22 mouse cellular contexts compared by ENCODE assay signal in the genomic region with DNA sequence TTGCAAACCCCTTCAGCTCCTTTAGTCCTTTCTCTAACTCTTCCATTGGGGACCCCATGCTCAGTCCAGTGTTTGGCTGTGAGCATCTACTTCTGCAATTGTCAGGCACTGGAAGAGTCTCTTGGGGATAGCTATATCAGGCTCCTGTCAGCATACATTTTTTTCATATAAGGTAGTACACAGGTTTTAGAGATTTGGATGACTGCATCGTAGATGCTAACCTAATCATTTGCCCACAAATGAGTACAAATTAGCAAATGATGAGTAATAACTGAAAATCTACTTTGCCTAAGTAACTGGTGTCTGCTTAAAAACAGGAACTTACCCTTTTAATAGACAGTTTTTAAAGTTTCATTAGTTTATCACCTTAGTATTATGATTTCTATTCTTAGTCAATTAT.
"Had no signal": no experiment of that assay in that cellular context is flagged by ENCODE, and none has a peak within 500 bp of the region (broad histone marks: within the 10 kb centered on the region; RNA-seq: fewer than 3 reads in every experiment).

No protein-coding gene starts in this region.

- H3K4me3 ChIP-seq: midbrain, embryonic 10.5 days; midbrain, embryonic 12.5 days; myocyte; neural tube, embryonic 13.5 days; neural tube, embryonic 15.5 days; stomach, embryonic 15.5 days had no signal

- DNase-seq: lung, adult 18-20 months; lung, embryonic 14.5 days; lung, postnatal 10 days; lung, postnatal 36 days; midbrain, embryonic 14.5 days; retina, postnatal 1 day; right cerebral cortex, adult 18-20 months; right cerebral cortex, postnatal 25 days; right cerebral cortex, postnatal 4 days; spleen, adult 18-20 months; thymus, adult 2 months; thymus, postnatal 25 days; thymus, postnatal 4 days had no signal

- H3K4me2 ChIP-seq: lung, embryonic 14.5 days; midbrain, embryonic 12.5 days; neural tube, embryonic 13.5 days; neural tube, embryonic 15.5 days; stomach, embryonic 15.5 days had no signal

- H3K9me3 ChIP-seq: midbrain, embryonic 10.5 days; midbrain, embryonic 12.5 days; neural tube, embryonic 13.5 days; neural tube, embryonic 15.5 days; stomach, embryonic 15.5 days had no signal

- H3K27ac ChIP-seq: macrophage; midbrain, embryonic 10.5 days; midbrain, embryonic 12.5 days; neural tube, embryonic 13.5 days; neural tube, embryonic 15.5 days; stomach, embryonic 15.5 days; stomach, postnatal 0 days had no signal

- ATAC-seq: midbrain, embryonic 16.5 days had no signal

- H3K9ac ChIP-seq: lung, embryonic 14.5 days; midbrain, embryonic 12.5 days; neural tube, embryonic 13.5 days; neural tube, embryonic 15.5 days; stomach, embryonic 15.5 days had no signal

- H3K27me3 ChIP-seq: midbrain, embryonic 12.5 days; neural tube, embryonic 13.5 days; neural tube, embryonic 15.5 days; stomach, embryonic 15.5 days had no signal

- H3K4me1 ChIP-seq: midbrain, embryonic 10.5 days; midbrain, embryonic 12.5 days; neural tube, embryonic 13.5 days; neural tube, embryonic 15.5 days; stomach, embryonic 15.5 days had no signal
